Mouse (Mus musculus): Measurements from ENCODE around the gene Zzz3.

DNA sequence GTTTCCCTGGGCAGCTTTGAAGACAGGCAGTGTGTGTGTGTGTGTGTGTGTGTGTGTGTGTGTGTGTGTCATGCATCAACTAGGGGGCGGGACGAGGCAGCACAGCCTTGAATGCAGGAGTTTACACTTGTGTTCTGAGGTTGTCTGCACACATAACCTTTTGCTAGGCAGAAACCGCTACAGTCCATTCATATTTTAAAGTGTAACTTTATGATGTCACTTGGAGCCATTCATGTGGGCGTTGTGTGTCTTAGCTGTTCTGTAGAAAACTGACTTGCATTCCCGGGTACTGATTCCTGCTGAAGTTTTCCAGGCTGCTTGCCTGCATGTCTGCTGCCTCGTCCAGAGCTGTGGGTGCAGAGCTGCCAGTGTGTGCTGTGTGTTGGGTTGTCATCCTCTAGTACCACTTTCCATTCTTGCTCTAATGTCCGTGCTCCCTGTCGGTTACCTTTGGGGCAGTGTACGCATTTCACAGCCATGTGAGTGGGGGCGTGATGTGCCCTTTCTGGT, 66.8 kb downstream of the Zzz3 start:
- TF ChIP-seq CTCF (IDR thresholded peaks at IDR 0.05; ENCODE audit: control insufficient read depth, insufficient read depth, insufficient replicate concordance, low read depth, low read length) (no peak), POLR2A (IDR thresholded peaks at IDR 0.05; ENCODE audit: control insufficient read depth, low read depth, low read length) (no peak)
